Mouse (Mus musculus) liver, adult (tissue): ENCODE results near the gene Gabarapl2.

Source experiments
- GATA4 ChIP-seq: IDR thresholded peaks from 2 replicates; pipeline ENCODE4 v1.6.1; 2014; ENCODE audit warnings: mild to moderate bottlenecking, low read length; ENCODE audit not compliant: insufficient replicate concordance

Gene Gabarapl2

DNA sequence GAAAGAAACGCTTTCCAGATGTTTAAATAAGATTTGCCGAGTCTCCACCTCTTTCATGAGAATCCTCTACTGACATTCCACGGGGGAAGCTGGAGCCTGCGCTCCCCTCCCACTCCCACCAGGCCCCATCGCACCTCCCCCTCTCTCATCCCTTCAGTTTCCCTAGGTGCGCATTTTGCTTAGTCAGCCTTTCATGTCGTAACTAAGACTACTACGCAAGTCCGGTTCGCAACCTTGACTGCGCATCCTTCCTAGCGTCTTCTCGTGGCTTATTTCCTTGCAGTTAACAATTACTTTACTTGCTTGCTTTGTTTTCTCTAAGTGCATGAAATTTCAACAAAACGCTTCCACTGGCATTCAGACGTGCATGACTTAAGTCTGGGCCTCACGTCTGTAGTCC lies 8.8 kb upstream of the Gabarapl2 start:
- TF ChIP-seq GATA4 = no peak

DNA sequence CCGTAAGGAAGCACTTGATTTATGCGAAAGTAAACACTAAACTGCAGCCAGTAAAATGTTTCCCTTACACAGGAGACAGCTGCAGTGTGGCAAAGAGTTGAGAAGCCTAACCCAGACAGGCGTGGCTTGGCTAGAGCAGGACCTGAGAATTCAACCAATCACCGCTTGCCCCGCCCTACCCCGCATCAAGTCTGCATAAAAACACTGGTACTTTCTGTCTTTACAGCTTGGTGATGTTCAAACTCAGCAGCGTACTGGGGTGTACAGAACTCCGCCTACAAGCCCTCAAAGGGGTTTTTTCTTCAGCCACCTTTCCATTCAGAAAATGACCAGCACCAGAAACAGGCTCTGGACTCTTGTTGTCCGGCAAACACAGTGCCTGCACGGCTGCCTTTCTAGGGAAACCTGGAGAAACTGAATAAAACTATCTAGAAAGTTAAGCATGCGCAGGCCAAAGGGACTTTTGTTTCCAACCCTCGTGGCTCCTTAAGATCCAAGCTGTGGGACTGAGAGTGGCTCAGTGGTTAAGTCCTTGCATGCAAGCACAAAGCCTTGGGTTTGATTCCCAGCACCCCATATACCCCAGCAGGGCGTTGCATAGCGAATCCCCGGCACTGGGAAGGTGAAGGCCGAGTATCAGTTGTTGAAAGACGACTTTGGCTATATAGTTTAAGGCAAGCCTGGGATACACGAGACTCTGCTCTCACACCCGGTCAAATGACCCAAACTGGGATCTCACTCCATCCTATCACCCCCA lies 7.7 kb upstream of the Gabarapl2 start:
- no peak for TF ChIP-seq GATA4

GRCm38 (mm10) chr8:111933348-111934076 lies 7.0 kb upstream of the Gabarapl2 start, which contains the start of gene Tmem231:
Tmem231 (minus strand) TSS chr8:111933881.
- TF ChIP-seq GATA4 = no peak

- no peak for TF ChIP-seq GATA4
These were observed 6.3 kb upstream of the Gabarapl2 start for GRCm38 (mm10) chr8:111934201-111934600.

GRCm38 (mm10) chr8:111937184-111937583 lies 3.3 kb upstream of the Gabarapl2 start:
- no peak for TF ChIP-seq GATA4

DNA sequence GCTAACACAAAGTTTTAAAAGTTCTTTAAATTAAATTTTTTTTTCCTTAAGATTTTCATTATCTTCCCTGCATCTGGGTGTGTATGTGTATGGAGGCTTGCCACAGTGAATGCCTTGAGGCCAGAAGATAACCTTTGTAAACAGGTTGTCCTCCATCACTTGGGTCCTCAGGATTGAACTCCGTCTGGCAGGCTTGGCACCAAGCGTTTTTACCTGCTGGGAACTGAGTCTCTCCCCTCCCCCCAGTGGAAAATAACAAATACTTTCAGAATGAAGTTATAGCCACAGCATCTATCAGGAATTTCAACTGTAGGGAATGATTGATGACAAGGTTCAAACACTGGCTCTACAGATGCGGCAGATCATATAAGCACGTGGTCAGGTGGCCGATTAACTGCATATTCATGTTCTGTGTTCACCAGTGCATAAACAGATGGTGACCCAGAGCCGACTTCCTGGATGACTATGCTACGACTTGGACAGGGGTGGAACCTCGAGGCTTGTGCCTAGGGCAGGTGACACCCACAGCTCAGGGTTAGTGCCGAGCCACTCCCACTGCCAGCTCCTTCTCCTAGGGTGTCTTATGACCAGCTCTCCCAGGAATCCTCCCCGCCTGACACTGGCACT lies 874 bp upstream of the Gabarapl2 start:
- TF ChIP-seq GATA4 = no peak

DNA sequence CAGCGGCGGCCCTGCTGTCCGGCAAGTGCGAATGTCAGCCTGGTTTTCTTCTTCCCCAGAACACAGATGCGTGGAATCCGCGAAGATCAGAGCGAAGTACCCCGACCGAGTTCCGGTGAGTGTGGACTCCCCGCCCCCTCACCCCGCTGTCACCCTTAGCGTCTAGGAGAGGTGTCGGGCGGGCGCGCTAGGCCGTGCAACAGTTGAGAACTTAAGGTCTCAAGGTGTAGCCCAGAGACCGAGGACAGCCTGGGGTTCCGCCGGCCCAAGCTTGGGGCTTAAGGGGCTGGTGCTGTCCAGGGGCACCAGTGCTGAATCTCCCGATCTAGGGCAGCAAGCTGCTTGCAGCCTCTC lies 575 bp downstream of the Gabarapl2 start:
- TF ChIP-seq GATA4 = no peak

- no peak for TF ChIP-seq GATA4
These were observed 3.0 kb downstream of the Gabarapl2 start for GRCm38 (mm10) chr8:111943544-111943943.

DNA sequence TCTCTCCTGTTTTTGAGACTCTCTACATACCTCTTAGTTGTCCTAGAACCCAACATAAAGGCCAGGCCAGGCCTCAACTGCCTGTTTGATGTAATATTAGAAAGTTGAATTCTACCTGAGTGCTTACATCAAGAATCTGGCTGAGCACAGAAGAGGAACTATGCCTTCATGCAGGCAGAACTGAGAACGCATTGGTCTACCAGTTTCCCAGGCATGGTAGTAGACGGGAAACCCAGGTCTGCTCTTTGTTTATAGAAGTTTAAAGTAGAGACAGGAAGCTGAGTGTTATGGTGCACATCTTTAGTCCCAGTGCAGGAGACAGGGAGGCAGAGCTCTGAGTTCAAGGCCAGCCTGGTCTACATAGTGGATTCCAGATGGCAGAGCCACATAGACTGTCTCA lies 6.6 kb downstream of the Gabarapl2 start:
- no peak for TF ChIP-seq GATA4

DNA sequence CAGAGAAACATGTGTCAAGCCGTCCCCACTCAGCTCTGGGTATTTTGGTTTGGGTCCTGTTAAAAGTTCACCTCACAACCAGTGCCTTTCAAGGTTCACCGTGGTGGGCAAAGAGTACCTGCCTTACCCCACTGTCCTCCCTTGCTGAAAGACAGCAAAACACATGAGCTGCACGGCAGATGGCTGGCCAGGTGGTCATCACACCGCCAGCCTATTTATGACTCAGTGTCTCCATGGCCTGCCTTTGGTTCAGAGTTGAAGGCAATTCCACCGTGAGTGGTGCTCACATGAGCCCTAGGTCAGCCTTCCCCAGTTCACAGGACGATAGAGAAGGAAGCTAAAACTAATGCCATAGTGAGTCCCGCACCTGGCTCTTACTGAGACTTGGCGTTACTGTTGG lies 7.5 kb downstream of the Gabarapl2 start:
- TF ChIP-seq GATA4 = no peak

DNA sequence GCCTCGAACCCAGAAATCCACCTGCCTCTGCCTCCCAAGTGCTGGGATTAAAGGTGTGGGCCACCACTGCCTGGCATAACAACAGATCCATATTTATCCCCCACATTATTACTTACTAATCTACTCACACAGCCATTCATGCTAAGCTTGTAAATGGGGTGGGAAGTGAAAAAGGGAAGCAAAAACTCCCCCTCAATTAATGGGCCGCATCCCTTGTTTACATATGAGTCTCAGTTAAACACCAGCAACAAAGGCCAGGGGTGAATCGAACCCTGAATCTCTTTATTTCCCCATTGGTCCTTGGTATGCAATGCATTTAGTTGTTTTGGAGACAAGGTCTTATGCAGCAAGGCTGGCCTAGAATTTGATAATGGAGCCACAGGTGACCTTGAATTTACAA lies 10.3 kb downstream of the Gabarapl2 start:
- TF ChIP-seq GATA4 = no peak

GRCm38 (mm10) chr8:111951317-111951716 lies 10.8 kb downstream of the Gabarapl2 start:
- no peak for TF ChIP-seq GATA4

DNA sequence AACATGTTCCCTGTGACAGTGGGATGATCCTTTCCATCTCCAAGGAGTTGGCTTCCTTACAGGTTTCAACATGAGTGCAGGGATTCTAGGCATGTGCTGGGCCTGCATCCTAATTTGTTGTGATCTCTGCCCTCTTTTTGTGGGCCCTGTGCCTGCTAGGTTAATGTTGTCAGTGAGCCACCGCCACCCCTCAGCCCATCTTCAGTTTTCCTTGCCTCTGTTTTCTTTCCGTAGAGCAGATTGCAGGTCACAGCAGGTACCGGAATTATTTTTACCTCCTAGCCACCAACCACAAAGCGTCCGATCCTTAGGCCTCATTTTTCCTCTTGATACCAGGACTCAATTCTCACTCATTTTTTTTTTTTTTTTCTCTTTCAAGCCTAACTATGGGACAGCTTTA lies 11.4 kb downstream of the Gabarapl2 start:
- TF ChIP-seq GATA4 = no peak

DNA sequence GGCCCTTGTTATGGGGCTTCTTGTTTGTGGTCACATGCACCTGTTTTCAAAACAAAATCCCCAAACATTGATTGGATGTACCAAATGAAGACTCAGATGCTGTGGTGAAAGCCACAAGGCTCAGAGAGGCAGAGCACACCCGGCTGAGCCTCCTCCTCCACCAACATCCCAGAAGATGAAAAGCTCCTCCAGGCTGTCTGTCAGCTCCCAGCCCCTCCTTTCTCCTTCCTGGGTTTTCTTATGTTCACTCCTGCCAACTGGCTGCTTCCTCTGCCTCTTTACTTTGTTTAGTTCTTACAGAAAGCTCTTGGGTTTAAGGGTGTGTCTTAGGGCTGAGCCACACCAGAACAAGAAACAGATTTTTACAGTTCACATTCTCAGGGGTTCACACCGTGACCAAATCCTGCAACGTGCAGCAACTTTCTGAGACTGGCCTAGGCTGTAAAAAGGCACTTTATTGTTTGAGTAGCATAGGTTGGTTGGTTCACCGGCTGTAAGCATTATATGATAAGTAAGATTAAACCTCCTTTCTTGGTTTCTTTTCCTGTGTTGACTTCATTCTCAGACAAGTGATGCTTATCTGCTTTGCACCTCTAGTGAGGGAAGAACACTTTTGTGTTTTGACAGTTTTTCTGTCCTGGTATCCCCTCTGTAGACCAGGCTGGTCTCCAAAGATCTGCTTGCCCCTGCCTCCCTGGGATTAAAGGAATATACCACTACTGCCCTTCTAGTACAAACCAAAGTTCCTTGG lies 14.5 kb downstream of the Gabarapl2 start:
- TF ChIP-seq GATA4 = no peak

DNA sequence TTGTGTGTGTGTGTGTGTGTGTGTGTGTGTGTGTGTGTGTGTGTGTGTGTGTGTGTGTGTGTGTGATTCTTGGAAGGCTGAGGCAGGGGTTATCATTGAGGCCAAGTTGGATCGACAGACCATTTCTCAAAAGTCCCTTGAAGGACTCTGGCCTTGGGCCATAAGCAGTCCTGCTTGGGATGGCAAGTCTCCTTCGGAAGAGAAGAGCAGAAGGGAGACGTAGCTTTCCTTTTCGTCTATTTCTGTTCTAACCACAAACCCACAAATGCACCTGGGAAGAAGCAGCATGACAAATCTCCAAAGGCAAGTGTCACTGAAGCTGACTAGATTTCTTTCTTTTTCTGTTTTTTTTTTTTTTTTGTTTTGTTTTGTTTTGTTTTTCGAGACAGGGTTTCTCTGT lies 15.4 kb downstream of the Gabarapl2 start:
- no peak for TF ChIP-seq GATA4
